Mouse (Mus musculus) thymus, adult 2 months (tissue): ENCODE results near the gene Mllt6.

Experiments used
- CTCF ChIP-seq: fragments of 200-500 bp; IDR thresholded peaks from 2 replicates; pipeline ENCODE4 v1.5.1; 2012; ENCODE audit warnings: mild to moderate bottlenecking, control low read depth, low read length, moderate library complexity, borderline replicate concordance; ENCODE audit not compliant: control insufficient read depth, poor library complexity, insufficient read depth; ENCODE audit errors: extremely low read depth
- POLR2A ChIP-seq: fragments of 200-500 bp; IDR thresholded peaks from 2 replicates; pipeline ENCODE4 v1.6.1; 2012; ENCODE audit warnings: mild to moderate bottlenecking, low read length, control low read depth, moderate library complexity; ENCODE audit not compliant: control insufficient read depth, poor library complexity, insufficient read depth; ENCODE audit errors: extremely low read depth

DNA sequence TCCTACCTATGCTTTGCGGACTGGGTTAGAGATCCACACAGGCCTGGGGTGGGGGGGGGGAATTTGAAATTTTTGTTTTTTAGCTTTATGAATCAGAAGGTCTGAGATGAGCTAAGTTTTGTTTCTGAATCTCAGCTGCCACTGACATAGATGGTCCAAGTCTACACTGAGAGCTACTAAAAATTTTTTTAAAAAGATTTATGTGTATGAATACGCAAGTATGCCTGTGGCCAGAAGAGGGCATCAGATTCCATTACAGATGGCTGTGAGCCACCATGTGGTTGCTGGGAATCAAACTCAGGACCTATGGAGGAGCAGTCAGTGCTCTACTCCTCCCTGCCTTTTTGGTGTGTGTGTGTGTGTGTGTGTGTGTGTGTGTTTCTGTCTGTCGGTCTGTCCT is 51.1 kb downstream of the Mllt6 start:
- TF ChIP-seq CTCF, result no peak
- no peak for TF ChIP-seq POLR2A
